Mouse (Mus musculus): Measurements from ENCODE around the gene Zfp941. TPM values are rescaled to one million over a fixed set of nuclear protein-coding genes. Genes with fewer than 3 reads are reported as not detected.
"Not testable (repeated sequence)": the region's sequence is repeated elsewhere in the genome, so short reads cannot be mapped to it uniquely, and the experiment has no call there.

Gene Zfp941
- polyA plus RNA-seq, 1 experiment from 2014 or later, result 0.24 TPM

DNA sequence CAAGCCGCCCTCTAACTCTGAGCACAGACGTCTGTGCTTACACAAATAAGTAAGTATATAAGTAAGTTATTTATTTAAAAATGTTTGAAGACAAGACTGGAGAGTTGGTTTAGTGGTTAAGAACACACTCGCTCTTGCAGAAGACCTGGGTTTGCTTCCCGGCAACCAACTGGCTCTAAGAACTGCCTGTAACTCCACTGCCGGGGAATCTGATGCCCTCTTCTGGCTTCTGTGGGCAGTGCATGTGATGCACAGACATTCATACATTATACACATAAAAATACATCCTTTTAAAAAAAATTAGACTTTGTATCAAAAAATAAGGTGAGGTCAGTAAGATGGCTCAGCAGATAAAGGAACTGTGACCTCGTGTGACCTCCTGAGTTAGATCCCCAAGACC, 11.5 kb downstream of the Zfp941 start:
- no peak for ATAC-seq (ENCODE audit: low read depth)

DNA sequence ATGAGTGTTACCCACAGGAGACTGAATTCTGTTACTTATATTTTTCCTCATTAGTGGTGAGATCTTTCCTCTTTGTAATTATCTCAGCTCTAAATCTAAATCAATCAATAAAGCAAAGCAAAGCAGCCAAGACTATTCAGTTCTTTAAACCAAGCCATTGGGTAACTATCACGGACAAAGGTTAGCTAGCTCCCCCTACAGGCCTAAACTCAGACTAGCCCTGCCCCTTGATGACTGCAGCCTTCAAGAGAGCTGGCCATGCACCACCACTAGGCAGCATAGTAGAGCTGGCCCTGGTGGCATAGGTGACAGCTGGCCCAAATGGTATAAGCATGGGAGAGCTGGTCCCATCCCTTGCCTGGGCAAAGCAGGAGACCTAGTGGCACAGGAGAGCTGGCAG, 16.3 kb downstream of the Zfp941 start:
- no peak overlapping the region for H3K27ac ChIP-seq
- no peak for DNase-seq
- WGBS (ENCODE audit: insufficient replicate concordance), result 10% methylated on average over 1 of the region's 1 CpGs
- ATAC-seq (ENCODE audit: low read depth), result peak; percentile 67
- no peaks in the 10 kb centered on the region for H3K36me3 ChIP-seq
- no peak overlapping the region for H3K4me2 ChIP-seq
- no peaks in the 10 kb centered on the region for H3K27me3 ChIP-seq
- no peak overlapping the region for H3K4me3 ChIP-seq (replicated peaks)
- H3K9me3 ChIP-seq (replicated peaks), result no peaks in the 10 kb centered on the region
- H3K9ac ChIP-seq, result no peak overlapping the region
- H3K4me1 ChIP-seq (replicated peaks), result no peaks in the 10 kb centered on the region

More for the DNA sequence above, 11.5 kb downstream of the Zfp941 start:
- no peaks in the 10 kb centered on the region for H3K4me1 ChIP-seq (replicated peaks)
- no peak overlapping the region for H3K4me3 ChIP-seq (replicated peaks)
- H3K9me3 ChIP-seq (replicated peaks), result no peaks in the 10 kb centered on the region
- no peak for DNase-seq
- no peaks in the 10 kb centered on the region for H3K36me3 ChIP-seq
- H3K27me3 ChIP-seq, result no peaks in the 10 kb centered on the region
- H3K4me2 ChIP-seq, result no peak overlapping the region
- 75% methylated on average over 6 of the region's 6 CpGs for WGBS (ENCODE audit: insufficient replicate concordance)
- H3K27ac ChIP-seq, result no peak overlapping the region
- H3K9ac ChIP-seq, result no peak overlapping the region

DNA sequence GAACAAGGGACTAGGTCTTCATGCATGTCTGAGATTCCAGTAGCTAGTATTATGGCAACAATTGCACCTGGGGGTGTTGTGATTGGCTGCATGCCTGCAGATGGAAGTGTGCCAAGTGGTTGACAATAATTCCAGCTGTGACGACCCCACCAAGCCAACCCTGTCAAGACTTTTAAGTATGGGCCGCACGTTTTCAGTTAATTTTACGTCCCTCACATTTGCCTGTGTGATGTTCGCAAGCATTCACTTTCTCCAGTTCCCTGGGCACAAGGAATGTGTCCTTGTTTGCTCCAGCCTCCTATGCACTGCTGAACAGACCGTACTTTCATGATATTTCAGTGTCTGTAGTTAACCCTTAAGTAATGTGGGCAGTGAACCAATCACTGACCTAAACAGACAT, 19.3 kb downstream of the Zfp941 start:
- no peak for DNase-seq
- no peaks in the 10 kb centered on the region for H3K9me3 ChIP-seq (replicated peaks)
- no peak overlapping the region for H3K27ac ChIP-seq
- no peak for ATAC-seq (ENCODE audit: low read depth)
- 69% methylated on average over 6 of the region's 6 CpGs for WGBS (ENCODE audit: insufficient replicate concordance)
- no peaks in the 10 kb centered on the region for H3K4me1 ChIP-seq (replicated peaks)
- H3K36me3 ChIP-seq, result no peaks in the 10 kb centered on the region
- no peak overlapping the region for H3K4me2 ChIP-seq
- no peak overlapping the region for H3K4me3 ChIP-seq (replicated peaks)
- H3K27me3 ChIP-seq, result no peaks in the 10 kb centered on the region
- H3K9ac ChIP-seq, result no peak overlapping the region

DNA sequence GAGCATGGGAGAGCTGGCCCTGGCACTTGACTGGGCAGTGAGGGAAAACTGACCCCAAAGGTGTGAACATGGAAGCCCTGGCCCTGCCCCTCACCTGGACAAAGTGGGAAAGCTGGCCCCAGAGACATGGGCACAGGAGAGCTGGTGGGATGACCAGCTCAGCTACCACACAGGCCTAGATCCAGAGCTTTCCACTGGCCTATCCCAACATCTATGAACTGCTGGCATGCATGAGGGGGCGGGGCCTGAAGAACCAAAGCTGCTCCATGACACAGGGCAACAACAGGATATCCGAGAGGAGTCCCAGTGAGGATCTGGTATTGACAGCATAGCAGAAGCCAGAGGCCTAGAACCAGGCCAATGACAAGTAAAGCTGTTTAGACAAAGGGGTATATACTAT, 23.8 kb downstream of the Zfp941 start:
- no peak overlapping the region for H3K4me2 ChIP-seq
- ATAC-seq (ENCODE audit: low read depth) (no peak), DNase-seq (no peak)
- H3K9ac ChIP-seq, result no peak overlapping the region
- no peak overlapping the region for H3K4me3 ChIP-seq (replicated peaks)
- H3K36me3 ChIP-seq, result no peaks in the 10 kb centered on the region
- H3K4me1 ChIP-seq (replicated peaks), result no peaks in the 10 kb centered on the region
- no peaks in the 10 kb centered on the region for H3K27me3 ChIP-seq
- no peaks in the 10 kb centered on the region for H3K9me3 ChIP-seq (replicated peaks)
- WGBS (ENCODE audit: insufficient replicate concordance), result 55% methylated on average over 2 of the region's 2 CpGs
- H3K27ac ChIP-seq, result no peak overlapping the region

DNA sequence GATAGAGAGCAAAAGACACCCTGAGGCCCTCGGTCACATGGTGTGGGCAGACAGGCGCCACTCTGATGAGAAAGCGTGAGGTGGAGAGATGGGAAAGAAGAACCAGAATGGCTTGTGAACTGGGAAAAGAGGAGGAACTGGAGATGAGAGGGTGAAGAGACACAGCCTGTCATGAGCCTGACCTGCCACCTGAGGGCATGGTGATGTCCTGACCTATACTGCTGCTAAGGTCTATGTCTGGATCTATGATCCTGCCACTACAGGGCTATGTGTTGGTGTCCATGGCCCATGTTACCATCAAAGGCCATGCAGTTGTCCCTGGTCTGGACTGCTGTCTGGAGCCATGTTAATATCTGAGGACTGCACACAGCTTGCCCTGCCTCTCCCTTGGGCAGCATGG, 24.4 kb downstream of the Zfp941 start:
- no peak overlapping the region for H3K27ac ChIP-seq
- ATAC-seq (ENCODE audit: low read depth), result no peak; the same call in 1 of the 2 replicates
- WGBS (ENCODE audit: insufficient replicate concordance), result 73% methylated on average over 3 of the region's 3 CpGs

DNA sequence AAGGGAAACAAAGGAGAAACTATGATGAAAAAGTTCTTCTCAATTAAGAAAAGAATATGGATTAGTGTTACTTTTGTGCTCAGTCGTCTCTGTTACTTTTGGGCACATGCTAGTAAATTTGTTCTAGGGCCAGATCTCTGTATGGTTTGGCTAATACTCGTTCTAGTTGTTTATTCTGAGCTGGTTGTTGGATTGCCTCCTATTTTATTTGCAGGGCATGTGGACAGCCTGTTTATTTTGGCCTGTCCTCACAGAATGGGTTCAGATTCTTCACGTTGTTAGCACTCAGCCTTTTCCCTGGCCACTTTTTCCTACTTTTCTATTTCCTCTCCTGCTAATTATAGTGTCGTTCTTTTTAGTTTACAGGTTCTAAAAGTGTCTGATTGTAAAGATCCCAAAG, 28.4 kb downstream of the Zfp941 start:
- no peak overlapping the region for H3K9ac ChIP-seq
- no peak overlapping the region for H3K4me3 ChIP-seq (replicated peaks)
- WGBS (ENCODE audit: insufficient replicate concordance), result 53% methylated on average over 4 of the region's 4 CpGs
- H3K9me3 ChIP-seq (replicated peaks), result no peaks in the 10 kb centered on the region
- H3K4me1 ChIP-seq (replicated peaks), result no peaks in the 10 kb centered on the region
- H3K4me2 ChIP-seq, result no peak overlapping the region
- ATAC-seq (ENCODE audit: low read depth) (no peak), DNase-seq (no peak)
- no peaks in the 10 kb centered on the region for H3K27me3 ChIP-seq
- no peaks in the 10 kb centered on the region for H3K36me3 ChIP-seq
- H3K27ac ChIP-seq, result no peak overlapping the region

More for the DNA sequence above, 24.4 kb downstream of the Zfp941 start:
- H3K27me3 ChIP-seq, result no peaks in the 10 kb centered on the region
- no peaks in the 10 kb centered on the region for H3K36me3 ChIP-seq
- H3K9me3 ChIP-seq (replicated peaks), result no peaks in the 10 kb centered on the region
- no peak overlapping the region for H3K9ac ChIP-seq
- no peak overlapping the region for H3K4me3 ChIP-seq (replicated peaks)
- DNase-seq, result no peak
- no peak overlapping the region for H3K4me2 ChIP-seq
- H3K4me1 ChIP-seq (replicated peaks), result no peaks in the 10 kb centered on the region

DNA sequence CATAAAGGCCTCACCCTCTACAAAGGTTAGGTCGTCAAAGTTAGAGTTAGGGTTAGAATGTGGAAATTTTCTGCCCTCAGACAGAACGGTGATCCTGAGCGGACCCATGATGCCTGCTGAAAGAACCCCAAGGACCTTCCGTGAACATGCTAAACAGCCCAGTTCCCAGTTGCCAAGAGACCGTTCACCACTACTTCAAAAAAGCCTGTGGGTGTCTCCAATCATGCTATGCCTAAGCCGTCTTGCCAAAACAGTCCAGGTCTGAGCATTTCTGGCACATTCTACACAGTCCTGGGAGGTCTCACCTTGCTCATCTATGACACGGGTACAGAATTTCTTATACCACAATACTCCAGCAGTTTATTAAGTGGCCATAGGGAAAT, 33.9 kb downstream of the Zfp941 start:
- DNase-seq (no peak), ATAC-seq (ENCODE audit: low read depth) (no peak)
- WGBS (ENCODE audit: insufficient replicate concordance), result 72% methylated on average over 7 of the region's 7 CpGs
- no peaks in the 10 kb centered on the region for H3K9me3 ChIP-seq (replicated peaks)
- no peaks in the 10 kb centered on the region for H3K36me3 ChIP-seq
- no peaks in the 10 kb centered on the region for H3K27me3 ChIP-seq
- H3K4me1 ChIP-seq (replicated peaks), result no peaks in the 10 kb centered on the region
- no peak overlapping the region for H3K4me2 ChIP-seq
- no peak overlapping the region for H3K9ac ChIP-seq
- H3K27ac ChIP-seq, result no peak overlapping the region
- no peak overlapping the region for H3K4me3 ChIP-seq (replicated peaks)

DNA sequence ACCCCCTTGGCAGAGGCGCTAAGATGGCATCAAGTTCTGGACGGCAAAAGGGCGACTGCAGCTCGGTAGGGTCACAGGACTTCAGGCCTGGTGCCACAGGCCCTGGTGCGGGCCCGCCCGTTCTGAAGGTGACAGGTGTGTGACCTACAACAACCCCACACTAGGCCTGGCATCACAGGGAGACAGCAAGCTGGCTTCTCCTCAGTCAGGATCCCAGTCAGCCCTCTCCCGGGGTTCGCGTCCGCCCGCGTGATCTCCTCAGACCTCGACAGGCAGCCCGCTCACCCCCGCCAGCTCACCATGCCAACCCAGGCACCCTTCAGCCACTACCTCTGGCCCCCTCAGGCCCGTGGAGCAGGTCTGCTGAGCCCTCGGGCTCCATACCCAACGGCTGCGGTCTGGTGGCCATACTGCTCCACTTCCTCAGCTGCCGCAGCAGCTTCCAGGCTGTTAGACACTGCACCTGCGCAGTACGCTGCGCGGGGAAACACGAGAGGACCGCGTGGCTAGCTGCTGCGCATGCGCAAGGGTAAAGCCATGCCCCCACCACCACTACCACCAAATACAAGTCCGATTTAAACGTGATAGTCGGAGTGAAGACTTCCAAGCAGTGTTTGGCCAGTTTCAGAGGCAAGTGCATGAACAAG, 34.4 kb downstream of the Zfp941 start, which contains the start of gene Syce1:
Gene Syce1 (minus strand): TSS at position 447 of the 647 bp plus-strand sequence.
- Histone ChIP-seq H3K9me3 (replicated peaks) (no peaks in the 10 kb centered on the region), H3K4me1 (replicated peaks) (no peaks in the 10 kb centered on the region), H3K9ac (no peak within 1 kb of the TSS), H3K4me2 (no peak within 1 kb of the TSS), H3K27ac (no peak within 1 kb of the TSS), H3K4me3 (replicated peaks) (no peak within 1 kb of the TSS), H3K36me3 (no peaks in the 10 kb centered on the region), H3K27me3 (no peaks in the 10 kb centered on the region)
- DNase-seq (no peak), ATAC-seq (ENCODE audit: low read depth) (no peak)
- 64% methylated on average over 33 of the region's 33 CpGs for WGBS (ENCODE audit: insufficient replicate concordance)

DNA sequence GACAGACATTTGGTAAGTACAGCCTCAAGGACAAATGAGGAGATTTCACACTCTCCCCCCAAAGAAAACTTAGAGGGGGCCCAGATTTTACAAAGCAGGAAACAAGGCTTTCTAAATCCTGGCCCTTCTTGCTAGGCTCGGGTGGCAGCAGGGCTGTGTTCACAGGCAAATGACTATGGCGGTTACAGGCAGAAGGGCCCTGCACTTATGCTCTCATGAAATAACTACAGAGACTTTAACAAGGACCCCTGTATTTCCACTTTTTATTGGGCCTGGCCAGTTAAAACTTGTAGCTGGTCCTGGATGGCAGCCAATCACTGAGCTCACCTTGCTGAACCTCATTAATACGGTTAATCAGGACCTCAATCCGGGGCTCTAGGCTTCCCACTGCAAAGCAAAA, 41.4 kb downstream of the Zfp941 start:
- no peaks in the 10 kb centered on the region for H3K27me3 ChIP-seq
- no peak for ATAC-seq (ENCODE audit: low read depth)
- H3K36me3 ChIP-seq, result no peaks in the 10 kb centered on the region
- no peak overlapping the region for H3K4me2 ChIP-seq
- WGBS (ENCODE audit: insufficient replicate concordance), result 62% methylated on average over 4 of the region's 4 CpGs
- DNase-seq, result no peak
- no peaks in the 10 kb centered on the region for H3K9me3 ChIP-seq (replicated peaks)
- H3K4me1 ChIP-seq (replicated peaks), result no peaks in the 10 kb centered on the region
- H3K9ac ChIP-seq, result no peak overlapping the region
- no peak overlapping the region for H3K4me3 ChIP-seq (replicated peaks)
- H3K27ac ChIP-seq, result no peak overlapping the region

DNA sequence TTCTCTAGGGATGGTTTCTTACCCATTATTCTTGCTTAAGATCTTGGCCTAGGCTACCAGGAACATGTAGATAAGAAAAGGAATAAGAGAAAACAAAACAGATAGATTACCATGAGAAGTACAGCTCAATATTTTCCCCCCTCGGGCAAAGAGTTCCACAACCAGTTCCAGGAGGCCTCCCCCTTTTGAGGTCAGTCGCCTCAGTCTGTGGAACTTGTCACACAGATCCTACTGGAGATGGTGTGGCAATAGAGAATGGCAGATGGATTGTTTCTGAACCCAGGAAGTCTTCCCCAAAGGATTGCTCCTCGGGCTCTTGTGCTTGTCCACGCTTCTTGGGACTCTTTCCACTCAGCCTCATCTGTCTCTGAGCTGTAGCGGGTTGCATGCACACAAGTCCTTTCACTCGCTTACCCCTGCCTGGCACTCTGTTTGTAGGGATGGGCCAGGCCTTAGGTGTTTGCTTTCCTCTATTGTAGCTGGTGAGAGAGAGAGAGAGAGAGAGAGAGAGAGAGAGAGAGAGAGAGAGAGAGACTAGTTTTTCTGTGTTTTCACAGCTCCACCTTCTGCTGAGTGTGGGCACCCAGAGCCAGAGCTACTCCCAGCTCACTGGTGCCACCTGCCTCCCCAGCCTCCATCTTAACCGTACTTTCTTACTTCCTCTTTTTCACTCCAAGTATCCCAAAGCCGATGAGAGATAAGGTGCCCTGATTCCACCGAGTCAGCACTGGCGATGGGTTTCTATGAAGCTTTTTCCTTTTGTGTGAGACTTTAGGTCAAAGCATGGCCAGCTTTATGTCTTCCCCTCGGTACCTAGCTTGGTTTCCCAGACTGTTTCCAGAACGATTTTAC, 55.9 kb downstream of the Zfp941 start:
- Histone ChIP-seq H3K9me3 (replicated peaks) (no peaks in the 10 kb centered on the region), H3K9ac (no peak overlapping the region), H3K4me1 (replicated peaks) (no peaks in the 10 kb centered on the region), H3K36me3 (no peaks in the 10 kb centered on the region), H3K27ac (no peak overlapping the region), H3K27me3 (no peaks in the 10 kb centered on the region), H3K4me2 (no peak overlapping the region), H3K4me3 (replicated peaks) (no peak overlapping the region)
- DNase-seq (no peak), ATAC-seq (ENCODE audit: low read depth) (no peak)
- 41% methylated on average over 12 of the region's 12 CpGs for WGBS (ENCODE audit: insufficient replicate concordance)

DNA sequence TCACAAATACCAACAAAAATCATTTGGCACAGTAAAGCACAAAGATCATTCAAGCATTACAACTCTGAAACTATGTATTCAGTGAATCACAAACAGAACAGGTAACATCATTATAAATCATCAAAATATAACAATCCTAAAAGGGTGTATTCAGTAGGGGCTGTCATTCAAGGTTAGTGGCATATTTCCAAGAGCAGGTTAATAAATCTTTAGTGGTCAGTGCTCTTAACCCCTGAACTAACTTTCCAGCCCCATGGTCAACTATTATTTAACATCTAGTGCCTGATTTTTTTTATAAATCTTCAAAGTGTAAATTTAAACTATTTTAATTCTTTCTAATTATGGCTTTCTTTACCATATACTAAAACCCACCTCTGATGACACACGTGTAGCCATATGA, 56.6 kb downstream of the Zfp941 start:
- DNase-seq; ATAC-seq (ENCODE audit: low read depth); H3K9ac ChIP-seq; H3K4me3 ChIP-seq (replicated peaks); H3K4me1 ChIP-seq (replicated peaks); H3K4me2 ChIP-seq; H3K27me3 ChIP-seq; H3K27ac ChIP-seq; H3K9me3 ChIP-seq (replicated peaks); H3K36me3 ChIP-seq: not testable (repeated sequence)
- 57% methylated on average over 1 of the region's 1 CpGs for WGBS (ENCODE audit: insufficient replicate concordance)
